Mouse (Mus musculus) regulatory T cell (primary cell): ENCODE measurements at regions not wholly inside any gene's neighbourhood (a gene's known extent, or its start where the extent isn't known, plus 50 kb on each side); places are given as distances from the start of the nearest gene placed in this dataset.

Experiments
- in situ Hi-C: fragments of 300-600 bp; cut with MboI, MseI; formaldehyde crosslinking; loops from one replicate; pipeline ENCODE4 v1.15.1; 2025; ENCODE audit warnings: high pct_unique_total_duplicates

DNA sequence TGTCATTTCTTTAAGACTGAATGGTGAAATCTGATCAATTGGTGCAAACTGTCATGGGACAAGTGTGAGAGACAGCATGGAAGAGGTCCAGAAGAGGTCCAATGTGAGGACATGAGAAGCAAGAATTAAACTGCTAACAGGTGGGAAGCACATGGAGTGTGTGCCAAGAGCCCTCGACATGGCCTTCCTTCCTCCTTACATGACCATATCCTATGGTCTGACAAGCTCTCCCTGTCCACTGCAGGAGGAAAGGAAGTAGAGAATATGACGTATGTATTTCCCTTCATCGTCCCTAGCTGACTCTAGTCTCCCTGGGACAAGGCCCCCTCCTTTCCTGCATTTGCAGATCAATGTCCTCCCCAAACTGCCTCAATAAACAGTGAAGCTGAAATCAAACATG, 152.1 kb downstream of the Dad1 start:
- in situ Hi-C loops = no loop called here

DNA sequence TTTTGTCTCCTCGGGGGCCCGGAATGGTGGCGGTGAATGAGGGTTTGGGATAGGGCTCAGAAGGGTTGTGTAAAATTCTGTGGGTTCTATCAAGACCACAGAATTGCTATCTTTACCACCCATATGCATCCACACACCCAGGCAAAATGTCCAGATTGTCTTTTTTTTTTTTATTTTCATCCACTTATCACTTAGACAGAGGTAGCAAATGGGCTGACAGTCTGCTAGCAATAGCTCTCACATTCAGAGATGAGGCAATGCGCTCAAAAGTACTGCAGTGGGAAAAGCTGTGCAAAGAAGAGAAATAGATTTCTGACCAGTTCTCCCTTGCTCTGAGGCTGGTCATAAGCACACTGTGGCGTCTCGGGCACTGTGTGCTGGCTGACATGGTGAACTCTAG, 154.5 kb downstream of the Dad1 start:
- in situ Hi-C loops = no loop called here

DNA sequence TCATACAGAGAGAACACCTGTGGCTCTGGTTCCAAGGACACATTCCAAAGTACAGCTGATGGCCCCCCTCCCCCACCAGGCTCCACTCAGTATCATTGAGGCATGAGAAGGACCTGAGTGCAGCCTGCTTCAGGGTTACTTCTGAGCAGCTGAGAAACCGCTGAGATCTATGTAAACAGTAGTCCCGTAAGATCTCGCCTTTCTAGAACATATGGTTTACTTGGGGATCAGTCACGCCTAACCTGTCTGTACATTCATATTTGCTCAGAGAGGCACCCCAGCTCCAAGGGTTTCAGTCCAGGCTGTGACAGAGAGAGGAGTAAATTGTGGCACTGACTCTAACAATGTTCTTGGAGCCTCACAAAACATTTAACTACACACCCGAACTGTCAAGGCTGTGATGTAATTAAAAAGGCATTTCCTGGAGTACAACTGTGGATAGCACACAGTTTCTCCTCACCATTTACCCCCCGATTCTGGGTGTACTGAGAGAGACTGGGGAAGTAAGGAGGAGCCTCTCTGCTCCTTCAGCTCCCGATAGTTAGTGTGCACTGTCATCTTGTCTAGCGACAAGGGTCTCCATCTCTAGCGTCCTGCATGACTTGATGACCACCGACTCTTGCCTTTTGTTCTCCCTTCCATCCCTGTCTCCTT, 155.7 kb downstream of the Dad1 start:
- in situ Hi-C loops = no loop called here

DNA sequence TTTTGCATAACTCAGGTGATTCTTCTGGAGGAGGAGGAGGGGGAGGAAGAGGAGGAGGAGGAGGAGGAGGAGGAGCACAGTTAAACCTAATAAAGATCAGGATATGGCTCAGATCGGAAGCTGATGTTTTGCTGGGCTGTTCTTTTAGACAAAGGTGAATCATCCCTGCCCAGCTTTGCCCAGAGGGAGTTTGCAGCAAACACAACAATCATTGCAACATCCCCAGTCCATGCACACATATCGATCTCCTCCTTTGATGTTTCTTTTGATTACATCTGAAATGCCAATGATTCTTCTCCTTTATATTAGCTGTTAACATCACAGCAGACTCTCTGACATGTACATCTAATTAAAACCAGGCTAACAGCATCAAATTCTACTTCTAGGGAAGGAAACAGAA, 156.9 kb downstream of the Dad1 start:
- in situ Hi-C loops = no loop called here

DNA sequence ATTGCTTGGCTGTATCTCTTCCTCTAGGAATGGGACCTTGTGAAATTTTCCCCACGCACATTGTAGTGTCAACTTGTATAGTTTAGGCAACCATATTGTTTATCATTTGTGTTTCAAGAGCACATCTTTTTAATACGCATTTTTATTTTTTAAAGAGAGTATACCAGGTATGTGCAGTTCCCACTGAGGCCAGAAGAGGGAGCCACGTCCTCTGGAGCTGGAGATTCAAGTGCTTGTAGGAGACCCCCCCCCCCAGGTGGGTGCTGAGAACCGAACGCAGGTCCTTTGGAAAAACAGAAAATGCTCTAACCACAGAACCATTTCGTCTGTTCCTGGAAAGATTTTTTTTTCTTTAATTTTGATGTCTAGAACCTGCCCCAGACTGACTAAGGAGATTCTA, 161.5 kb downstream of the Dad1 start:
- in situ Hi-C loops = no loop called here

DNA sequence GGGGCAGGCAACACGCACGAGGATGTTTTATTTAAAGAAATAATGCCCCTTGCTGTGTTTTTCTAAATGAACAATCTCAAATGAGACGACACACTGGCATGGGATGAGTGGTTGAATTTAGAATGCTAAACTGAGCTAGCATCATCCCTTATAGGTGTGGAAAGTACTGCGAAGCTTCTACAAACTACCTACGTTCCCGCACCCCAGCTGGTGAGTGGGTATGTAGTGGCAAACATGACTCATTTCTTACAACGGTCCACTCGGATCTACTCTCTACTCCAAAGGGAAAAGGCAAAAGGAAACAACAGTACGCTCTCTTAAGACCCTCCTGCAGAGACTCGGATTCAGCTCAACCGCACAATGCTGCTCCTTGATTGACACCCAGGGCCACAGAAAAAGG, 167.2 kb downstream of the Dad1 start:
- in situ Hi-C loops = no loop called here

DNA sequence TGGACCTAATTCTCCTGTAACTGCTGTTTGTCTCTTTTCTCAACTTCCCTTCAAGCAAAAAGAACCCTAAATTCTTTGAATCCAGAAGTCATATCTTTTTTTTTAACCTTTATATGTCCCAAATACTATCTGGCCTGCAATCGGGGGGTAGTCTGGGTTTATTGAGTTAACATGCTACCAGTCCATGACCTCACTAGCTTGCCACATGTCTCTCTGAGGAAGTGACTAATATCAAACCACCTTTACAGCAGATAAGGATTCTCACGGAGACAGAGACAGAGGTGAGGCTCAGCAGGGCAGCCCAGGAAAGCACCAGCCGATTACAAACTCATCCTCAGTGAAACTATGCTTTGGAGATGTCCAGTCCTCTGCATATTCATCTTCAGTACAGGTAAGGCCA, 179.2 kb downstream of the Dad1 start:
- in situ Hi-C loops = no loop called here

DNA sequence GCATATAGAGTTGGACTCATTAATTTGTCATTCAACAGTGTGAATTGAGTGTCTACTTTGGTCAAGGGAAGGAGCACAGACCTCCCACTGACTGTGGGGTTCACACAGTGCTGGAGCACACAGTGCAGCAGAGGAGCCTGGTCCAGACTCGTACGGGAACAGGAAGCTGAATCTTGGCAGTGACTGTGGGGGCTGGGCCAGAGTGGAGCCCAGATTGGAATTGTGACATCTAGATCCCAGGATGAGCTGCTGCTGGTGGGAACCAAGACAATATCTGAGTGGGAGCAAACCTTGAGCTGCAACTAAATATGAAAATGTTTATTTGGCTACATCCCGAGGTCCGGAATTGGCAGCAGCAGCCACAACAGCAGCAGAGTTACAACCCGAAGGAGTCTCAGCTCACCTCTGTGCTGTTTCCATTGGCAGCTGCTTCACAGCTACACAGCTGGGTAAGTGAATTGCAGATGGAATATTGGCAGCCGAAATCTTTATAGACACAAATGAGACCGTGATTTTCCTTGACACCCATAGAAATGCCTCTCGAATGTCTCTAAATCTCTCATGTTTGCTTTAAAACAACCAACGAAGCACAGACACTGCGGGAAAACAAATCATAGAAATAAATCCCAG, 181.5 kb downstream of the Dad1 start:
- in situ Hi-C loops = no loop called here

DNA sequence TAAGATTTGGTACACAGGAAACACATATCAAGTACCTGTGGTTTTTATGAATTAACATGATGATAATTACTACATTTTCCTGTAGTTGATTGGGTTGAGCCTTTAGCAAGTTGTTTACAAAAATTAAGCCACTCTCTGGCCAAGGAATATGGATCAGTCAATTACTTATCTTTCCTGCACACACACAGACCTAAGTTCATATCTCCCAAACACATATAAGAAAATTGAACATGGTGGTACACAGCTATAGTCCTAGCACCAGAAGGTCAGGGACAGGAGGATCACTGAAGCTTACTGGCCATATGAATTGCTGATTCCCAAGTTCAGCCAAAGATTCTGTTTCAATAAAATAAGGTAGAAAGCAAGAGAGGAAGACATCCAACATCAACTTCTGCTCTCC, 183.7 kb downstream of the Dad1 start:
- in situ Hi-C loops = no loop called here

DNA sequence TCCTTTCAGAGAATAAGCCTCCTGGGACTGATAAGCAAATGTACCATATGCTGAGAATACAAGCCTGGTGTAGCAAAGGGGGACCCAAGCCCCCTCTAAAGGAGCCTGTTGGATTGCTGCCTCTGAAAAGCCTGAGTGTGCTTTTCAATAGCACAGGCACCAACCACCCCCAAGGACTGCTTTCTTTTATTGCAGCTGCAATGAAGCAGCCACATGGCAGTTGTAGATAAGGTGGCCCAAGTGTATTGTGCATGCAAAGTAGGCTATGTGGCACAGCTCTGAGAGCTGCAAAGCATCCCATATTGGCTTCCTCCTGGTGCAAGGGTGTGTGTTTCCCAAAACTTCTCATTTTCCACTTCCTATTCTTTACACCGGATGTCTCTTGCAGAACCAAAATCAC, 185.2 kb downstream of the Dad1 start:
- in situ Hi-C loops = loop anchor here (5.0 kb wide), 1 partner anchor 84 kb away; no protein-coding TSS in a partner anchor

DNA sequence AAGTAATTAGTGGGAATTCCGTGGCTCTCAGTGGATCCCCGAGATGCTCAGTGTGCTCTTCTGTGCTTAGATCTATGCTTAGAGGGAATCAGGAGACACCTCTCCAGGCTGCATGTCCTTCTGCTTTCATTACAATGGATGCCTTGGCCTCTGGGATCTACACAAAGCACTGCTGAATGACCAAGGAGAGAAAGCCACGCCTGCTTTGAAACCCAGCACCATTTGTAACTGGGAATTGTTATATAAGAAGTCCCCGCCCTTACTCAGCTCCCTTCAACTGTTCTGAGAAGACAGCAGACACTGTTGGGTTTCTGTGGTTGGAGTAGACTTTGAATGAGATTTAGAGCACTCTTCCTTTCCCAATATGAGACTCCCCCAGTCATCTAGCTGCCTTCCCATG, 188.4 kb downstream of the Dad1 start:
- in situ Hi-C loops = loop anchor here (5.0 kb wide), 1 partner anchor 87 kb away; no protein-coding TSS in a partner anchor

DNA sequence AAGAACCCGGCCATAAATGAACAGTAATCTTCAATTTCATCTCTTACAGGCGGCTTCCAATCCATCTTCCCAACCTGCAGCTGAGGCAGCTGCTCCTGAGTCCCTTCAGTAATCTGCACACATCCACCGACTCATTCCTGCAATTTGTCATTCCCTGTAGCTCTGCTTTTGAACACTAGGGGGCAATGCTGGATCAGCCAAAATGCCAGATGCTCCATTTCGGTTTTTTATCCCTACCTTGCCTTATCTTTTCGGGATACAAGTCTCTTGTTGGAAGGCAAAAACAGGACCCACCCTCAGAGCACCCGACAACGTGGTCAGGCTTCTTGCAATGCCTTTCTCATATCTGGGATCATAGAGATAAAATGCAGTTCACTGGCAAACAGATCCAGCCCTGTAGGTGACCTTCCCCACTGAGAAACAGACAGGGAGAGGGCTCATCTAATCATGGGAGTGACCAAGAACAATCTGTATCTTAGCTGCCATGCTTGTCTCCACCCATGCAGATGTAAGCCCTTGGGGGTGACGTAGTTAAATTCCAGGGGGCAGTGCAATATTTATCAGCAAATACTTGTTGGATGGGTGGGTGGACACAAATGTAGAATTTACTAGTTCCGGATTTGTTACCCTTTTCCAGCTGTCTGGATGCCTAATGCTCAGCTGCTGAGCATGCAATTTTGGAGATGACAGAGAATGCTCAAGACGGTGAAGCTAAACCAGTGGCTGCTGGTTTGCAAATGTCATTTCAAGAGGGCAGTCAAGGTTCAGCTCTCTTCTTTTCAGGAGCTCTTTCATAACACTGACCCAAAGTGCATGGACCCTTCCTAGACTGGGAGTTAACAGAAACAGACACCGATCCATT, 189.1 kb downstream of the Dad1 start:
- in situ Hi-C loops = loop anchor here (5.0 kb wide), 1 partner anchor 88 kb away; no protein-coding TSS in a partner anchor

DNA sequence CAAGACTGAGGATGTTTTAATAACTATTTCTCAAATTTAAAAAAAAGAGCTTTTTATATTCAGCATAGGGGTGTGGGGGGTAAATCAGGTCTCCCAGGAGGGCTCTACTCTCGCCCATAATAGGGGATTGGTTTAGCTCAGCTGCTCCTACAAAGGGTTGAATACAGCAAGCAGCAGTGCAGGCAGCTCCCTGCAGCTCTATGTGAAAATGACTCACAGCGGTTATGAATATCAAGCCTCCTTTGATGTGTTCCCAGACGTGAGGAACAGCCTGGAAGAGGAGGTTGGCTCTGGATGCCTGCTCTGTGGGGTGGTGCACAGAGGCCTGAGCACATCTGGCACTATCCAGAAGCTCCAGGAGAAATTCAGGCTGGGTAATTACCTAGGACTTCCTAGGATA, 192.3 kb downstream of the Dad1 start:
- in situ Hi-C loops = no loop called here

DNA sequence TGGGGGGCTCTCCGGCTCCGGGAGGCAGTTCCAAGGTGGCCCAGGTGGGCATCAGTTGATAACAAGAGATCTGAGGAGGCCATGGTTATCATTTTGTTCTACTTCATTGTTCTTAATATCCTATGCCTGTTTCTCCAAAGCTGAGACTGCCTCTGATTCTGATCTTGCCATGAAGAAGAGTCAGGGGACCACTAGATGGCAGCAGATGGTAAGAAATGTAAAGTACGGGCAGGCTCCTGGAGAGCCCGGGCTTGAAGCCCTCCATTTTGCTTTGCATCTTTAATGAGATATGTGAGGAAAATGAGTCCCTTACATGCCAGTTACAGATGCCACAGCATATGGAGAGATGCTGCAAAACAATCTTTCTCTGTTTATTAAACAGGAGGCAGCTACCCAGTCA, 194.1 kb downstream of the Dad1 start:
- in situ Hi-C loops = no loop called here

DNA sequence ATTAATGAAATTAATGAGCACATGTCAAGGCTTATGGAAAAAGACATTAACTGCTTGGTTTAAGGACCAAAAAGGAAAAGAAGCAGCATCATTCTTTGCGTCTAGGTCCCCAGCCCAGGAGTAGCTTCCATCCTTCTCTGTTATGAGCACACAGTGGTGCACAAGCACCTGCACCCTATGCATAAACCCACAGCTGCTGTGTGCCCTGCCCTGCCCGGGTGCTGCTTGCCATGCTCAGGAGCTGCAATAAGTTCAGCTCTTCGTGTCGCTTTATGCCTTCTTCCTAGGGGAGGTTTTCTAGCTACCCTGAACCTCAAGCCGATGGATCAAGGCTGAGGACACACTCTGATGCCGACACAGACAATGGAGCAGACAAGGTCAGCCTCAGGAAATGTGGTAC, 194.8 kb downstream of the Dad1 start:
- in situ Hi-C loops = no loop called here

DNA sequence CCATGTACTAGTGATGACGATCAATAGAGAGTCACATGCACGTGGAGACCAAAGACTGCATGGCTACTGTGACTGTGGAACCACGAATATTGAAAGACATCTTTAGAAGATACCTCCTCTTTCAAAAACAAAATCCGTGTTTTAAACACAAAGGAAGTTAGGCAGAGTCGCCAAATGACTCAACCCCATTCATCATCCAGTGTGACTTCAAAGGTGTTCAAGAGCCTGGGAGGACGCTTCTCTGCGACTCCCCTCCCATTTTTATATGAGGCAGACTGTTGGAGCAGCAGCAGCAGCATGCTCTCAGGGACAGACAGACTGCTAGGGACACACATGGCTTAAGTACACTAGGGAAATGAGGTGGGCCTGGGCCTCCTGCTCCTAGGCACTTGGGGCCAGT, 197.2 kb downstream of the Dad1 start:
- in situ Hi-C loops = no loop called here

DNA sequence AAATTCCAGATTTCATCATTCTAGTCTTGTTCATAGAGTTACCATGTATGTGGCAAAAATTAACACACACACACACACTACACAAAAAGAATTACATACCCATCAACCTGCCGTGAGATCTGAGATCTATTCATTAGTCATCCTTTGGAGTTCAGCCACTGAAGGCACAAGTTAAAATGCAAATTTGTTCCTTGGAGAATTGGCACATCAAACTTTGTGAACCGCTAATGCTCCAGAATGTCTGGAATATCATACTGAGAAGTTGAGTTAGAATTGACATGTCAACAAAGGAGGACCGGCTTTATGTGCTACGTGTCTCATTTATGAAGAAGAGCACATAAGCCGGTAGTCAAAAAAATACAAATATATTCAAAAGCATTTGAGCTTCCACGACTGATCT, 198.5 kb downstream of the Dad1 start:
- in situ Hi-C loops = no loop called here

DNA sequence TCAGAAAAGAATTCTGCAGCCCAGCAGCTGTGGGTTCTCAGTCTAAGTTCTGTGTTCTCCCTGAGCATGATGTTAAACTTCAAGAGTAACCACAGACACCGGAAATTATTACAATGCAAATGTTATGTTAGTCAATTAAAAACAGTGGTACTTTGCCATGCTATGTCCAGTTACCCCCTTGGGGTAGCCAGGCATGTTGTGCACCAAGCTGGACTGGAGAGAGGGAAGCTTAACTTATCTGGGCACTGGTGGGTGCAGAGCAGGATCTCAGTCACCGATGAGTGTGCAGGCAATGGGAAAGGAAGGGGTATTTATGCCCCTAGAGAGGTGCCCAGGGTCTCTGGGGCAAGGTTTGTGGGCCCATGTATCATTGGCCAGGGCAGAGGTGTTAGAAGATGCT, 211.6 kb downstream of the Dad1 start:
- in situ Hi-C loops = no loop called here

DNA sequence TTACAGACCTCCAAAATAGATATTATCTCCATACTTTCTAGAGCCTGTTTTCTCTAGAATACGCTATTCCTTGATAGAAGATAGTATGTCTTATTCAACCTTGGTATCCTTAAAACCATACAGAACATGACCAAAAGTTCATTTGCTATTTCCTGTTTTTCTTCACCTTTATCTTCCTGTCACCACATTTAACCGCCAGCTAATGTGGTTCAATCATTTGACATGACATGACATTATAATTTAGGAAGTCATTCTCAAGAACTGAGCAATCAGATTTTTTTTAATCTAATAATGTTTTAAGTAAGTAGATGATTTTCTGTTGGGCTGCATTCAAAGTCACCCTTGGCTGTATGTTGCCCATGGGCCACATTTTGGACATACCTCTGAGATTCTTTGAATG, 213.3 kb downstream of the Dad1 start:
- in situ Hi-C loops = no loop called here

DNA sequence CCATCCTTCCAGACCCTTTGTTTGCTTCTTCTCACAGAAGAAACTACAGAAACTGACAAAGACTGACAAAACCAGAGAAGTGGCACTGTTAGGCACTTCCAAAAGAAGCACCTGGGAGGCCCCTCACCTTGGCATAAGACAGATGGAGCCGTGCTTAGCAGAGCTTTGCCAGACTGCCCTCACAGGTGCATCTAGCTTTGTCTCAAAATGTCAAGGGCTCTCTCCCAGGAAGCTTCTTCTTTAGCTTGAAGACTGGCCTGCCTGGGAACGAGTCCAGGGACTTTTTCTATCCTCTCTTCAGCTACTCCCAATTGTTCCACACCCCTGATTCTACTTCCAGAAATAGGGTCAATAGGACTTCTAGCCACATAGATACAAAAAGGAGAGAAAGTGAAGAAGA, 219.4 kb downstream of the Dad1 start:
- in situ Hi-C loops = no loop called here

DNA sequence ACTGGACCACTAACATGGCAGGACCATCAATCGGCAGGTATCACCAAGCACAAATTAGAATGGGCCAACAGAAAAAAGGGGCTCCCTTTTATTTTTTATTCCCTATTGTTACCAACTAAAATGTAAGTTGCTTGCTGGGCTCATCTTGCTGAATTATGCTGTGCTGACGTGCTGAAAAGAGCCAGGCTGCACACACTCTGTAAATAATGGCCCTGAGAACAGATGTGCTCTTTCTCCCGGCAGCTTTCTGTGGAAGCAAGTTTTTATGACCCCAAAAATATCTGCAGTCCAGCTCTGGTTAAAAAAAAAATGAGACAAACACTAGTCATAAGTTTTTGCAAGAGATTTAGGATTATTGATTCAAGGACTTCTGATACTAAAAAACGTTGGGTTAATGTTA, 230.4 kb downstream of the Dad1 start:
- in situ Hi-C loops = no loop called here

DNA sequence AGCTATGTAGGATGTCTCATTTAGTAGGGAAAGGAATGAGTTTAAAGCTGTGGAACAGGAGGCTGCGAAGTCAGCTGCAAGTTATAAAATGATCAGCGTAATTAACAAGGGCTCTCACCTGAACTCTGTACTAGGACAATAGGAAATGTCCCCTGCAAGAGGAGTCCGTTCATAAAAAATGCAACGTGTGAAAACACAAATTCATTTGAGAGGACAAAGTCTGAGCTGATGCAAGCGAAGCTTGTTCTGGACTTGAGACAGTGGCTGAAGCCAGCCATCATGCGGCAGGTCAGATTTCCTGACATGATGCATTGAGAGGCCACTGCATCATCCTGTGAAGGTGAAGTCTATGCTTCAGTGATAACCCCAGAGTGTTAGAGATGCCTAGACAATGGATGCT, 232.5 kb downstream of the Dad1 start:
- in situ Hi-C loops = no loop called here

DNA sequence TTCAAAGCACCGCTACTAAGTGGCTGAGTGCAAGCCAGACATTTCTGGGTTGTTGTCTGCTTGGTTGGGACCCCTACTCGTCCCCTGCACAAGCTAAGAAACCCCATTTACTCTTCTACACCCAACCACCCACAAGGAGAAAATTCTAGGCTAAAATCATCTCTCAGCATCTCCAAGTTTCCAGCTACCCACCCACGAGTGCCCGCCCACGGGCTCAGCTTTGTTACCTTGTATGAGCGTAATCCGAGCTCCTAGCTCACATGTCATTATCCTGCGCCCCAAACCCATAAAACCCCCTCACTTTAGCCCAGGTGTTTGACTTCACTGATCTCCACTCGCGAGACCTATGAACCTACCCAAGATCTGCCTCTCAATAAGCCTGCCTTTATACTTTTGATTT, 239.3 kb downstream of the Dad1 start:
- in situ Hi-C loops = no loop called here
